Mouse (Mus musculus) heart, postnatal 25 days (tissue): ENCODE results near the gene Rtraf. TPM values are rescaled to one million over a fixed set of nuclear protein-coding genes. Genes with fewer than 3 reads are reported as not detected.
"Not testable (repeated sequence)": the region's sequence is repeated elsewhere in the genome, so short reads cannot be mapped to it uniquely, and the experiment has no call there.

Experiments
- DNase-seq: peaks from one replicate; pipeline ENCODE4 v3.0.0; 2022; ENCODE audit warnings: low spot score
- intact Hi-C: fragments of 180-260 bp; cut with DNase I; formaldehyde crosslinking; loops from one replicate; pipeline ENCODE4 v1.15.1; 2025
- total RNA-seq, 2 experiments: library from RNA; stranded (reverse); gene quantifications; 2 replicates each; pipeline ENCODE4 v1.2.3; 2021

Rtraf gene
- total RNA-seq: 10 to 100 TPM; 65.5 to 70.4 TPM

GRCm38 (mm10) chr14:19823321-19824142 is at the start of gene Rtraf:
Gene Rtraf, minus strand, starts transcription at chr14:19823824.
- intact Hi-C loops: no loop called here
- DNase-seq: peak; percentile 89

- DNase-seq: no peak
- intact Hi-C loops: no loop called here
Measured at GRCm38 (mm10) chr14:19867286-19867935, 43.8 kb upstream of the Rtraf start.

DNA sequence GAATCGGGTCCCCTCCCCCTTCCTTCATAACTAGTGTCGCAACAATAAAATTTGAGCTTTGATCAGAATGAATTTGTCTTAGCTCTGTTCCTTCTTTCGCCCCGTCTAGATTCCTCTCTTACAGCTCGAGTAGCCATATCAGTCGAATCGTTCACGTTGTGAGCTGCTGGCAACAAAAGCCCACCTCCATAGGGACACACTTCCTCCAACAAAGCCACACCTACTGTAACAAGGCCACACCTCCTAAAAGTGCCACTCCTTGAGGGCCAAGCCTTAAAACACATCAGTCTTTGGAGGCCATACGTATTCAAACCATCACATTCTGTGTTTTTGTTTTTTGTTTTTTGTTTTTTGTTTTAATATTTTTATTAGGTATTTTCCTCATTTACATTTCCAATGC is 41.5 kb upstream of the Rtraf start:
- DNase-seq, intact Hi-C loops: not testable (repeated sequence)

DNA sequence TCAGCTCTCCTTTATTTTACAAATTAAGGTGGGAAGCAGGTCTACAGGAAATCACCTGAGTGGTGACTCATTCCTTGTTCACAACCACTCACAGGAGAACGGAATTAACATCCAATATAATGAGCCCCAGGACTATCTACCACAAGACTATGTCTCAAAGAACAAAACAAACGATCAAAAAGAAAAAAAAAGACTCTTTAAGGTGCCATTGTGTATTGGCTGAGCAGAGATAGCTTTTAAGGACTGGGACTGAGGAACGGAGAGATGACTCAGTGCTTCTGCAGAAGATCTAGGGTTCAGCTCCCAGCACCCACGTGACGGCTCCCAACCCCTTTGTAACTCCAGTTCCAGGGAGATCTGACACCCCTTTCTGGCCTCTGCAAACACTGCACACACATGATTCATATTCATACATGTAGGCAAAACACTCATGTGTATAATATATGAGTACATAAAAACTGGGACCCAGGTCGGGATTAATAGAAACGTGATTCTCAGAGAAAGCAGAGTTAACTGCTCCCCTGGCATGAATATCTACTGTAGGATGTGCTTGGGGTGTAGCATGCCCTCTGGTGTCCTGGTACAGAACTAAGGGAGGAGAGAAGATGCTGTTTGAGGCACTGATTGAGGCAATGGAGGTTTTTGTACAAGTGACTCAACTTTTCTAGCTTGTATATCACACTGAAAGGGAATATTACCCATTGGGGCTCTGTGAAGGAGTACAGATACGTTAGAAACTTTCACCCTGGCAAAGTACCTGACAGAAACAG is 37.9 kb upstream of the Rtraf start:
- intact Hi-C loops: no loop called here
- DNase-seq: no peak

- intact Hi-C loops: no loop called here
- no peak for DNase-seq
Measured at GRCm38 (mm10) chr14:19860281-19860680, 36.7 kb upstream of the Rtraf start.

DNA sequence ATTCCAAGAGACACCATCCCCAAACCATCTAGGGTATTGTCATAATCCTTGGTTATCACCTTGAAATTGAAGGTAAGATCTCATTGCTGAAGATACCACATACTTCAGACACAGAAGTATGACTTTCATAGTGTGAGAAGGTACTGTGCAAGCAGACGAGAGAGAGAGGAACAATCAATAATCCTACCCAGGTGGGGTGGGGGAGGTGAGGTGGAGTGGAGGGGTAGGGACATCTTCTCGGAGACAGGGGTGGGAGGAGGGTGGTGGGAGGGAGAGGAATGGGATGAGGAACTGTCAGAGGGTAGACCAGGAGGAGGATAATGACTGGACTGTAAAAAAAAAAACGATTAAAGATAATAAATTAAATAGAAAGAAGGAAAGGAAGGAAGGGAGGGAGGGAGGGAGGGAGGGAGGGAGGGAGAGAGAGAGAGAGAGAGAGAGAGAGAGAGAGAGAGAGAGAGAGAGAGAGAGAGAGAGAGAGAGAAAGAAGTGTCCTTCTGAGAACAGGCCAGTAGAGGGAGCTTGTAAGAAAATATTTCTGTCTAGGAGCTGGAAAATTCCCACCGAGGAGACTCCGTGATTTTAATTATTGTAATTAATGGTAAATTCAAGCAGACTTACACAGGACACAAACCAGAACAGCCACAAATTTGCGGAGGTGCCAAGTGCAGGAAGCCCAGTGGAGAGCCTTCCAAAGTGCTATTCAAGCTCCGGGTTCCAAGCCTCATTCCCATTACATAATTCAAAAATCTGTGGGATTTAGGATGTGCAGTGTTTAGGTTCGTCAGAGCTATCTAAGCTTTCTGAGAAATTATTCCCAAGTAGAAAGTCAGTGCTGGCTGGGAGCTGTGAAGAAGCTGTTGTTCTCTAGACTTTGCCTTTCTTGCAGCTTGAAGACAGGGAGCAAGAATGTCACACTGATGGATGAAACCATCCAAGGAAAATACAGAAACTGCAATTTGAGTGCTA is 35.5 kb upstream of the Rtraf start:
- intact Hi-C loops: loop anchor here (2.0 to 5.0 kb wide), 2 partner anchors 118 to 208 kb away; partner anchors contain the start of gene Gng2
- DNase-seq: no peak

GRCm38 (mm10) chr14:19858279-19858678 is 34.7 kb upstream of the Rtraf start:
- intact Hi-C loops: loop anchor here (2.0 to 5.0 kb wide), 2 partner anchors 119 to 209 kb away; partner anchors contain the start of gene Gng2
- no peak for DNase-seq

DNA sequence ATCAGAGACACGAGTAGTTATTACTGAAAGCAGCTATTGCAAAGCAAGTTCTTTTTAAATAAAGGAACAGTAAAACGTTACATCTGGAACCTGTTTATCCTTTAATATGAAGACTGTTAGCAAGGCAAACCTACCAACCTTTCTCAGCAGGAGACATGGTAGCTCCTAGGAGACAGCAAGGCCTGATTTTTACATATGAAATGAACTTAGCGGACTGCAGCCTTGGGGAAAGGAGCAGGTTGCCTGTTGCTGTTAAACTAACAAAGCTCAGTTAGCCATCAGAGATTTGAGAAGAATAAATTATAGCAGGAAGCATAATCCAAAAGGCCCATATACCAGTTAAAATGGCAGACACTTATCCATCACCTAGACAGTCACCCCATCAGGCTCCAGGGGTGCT is 29.8 kb upstream of the Rtraf start:
- no peak for DNase-seq
- intact Hi-C loops: no loop called here

GRCm38 (mm10) chr14:19839600-19840332 is 16.1 kb upstream of the Rtraf start:
- intact Hi-C loops: loop anchor here (1.0 to 5.0 kb wide), 3 partner anchors 133 to 419 kb away; no protein-coding TSS in a partner anchor

GRCm38 (mm10) chr14:19836289-19836688 is 12.7 kb upstream of the Rtraf start:
- no peak for DNase-seq
- intact Hi-C loops: no loop called here

More at GRCm38 (mm10) chr14:19839600-19840332, 16.1 kb upstream of the Rtraf start:
- peak; percentile 2 for DNase-seq

- DNase-seq: no peak
- intact Hi-C loops: no loop called here
Measured at GRCm38 (mm10) chr14:19825481-19825880, 1.9 kb upstream of the Rtraf start.

GRCm38 (mm10) chr14:19821686-19822085 is 1.9 kb downstream of the Rtraf start:
- intact Hi-C loops: no loop called here

GRCm38 (mm10) chr14:19817949-19818348 is 5.7 kb downstream of the Rtraf start:
- intact Hi-C loops: loop anchor here (1.0 kb wide), 1 partner anchor 112 kb away; no protein-coding TSS in a partner anchor
- DNase-seq: peak; percentile 45

More at GRCm38 (mm10) chr14:19821686-19822085, 1.9 kb downstream of the Rtraf start:
- no peak for DNase-seq

DNA sequence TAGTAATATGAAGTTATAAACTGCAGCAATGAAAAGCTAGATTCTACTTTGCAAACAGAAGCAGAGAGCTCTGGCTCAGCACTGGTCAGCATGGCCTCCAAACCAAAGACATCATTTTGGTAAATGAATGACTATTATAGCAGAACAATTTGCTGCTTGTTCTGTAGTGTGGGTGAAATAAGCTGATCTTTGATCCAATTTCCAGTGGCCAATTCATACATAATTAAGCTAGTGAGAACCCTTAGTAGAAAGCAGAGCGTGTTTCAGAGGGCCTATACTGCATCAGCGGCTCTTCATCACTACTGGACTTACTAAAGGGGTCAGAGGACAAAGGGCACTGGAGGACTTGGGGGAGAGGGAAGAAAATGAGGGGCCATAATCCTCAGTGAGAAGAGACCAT is 10.6 kb downstream of the Rtraf start:
- no peak for DNase-seq
- intact Hi-C loops: no loop called here

- DNase-seq: no peak
- intact Hi-C loops: loop anchor here (5.0 kb wide), 1 partner anchor 58 kb away; the partner anchor contains the start of gene Nid2
Measured at GRCm38 (mm10) chr14:19809934-19810333, 13.7 kb downstream of the Rtraf start.

GRCm38 (mm10) chr14:19807858-19808257 is 15.8 kb downstream of the Rtraf start:
- intact Hi-C loops: loop anchor here (5.0 kb wide), 1 partner anchor 56 kb away; the partner anchor contains the start of gene Nid2

DNA sequence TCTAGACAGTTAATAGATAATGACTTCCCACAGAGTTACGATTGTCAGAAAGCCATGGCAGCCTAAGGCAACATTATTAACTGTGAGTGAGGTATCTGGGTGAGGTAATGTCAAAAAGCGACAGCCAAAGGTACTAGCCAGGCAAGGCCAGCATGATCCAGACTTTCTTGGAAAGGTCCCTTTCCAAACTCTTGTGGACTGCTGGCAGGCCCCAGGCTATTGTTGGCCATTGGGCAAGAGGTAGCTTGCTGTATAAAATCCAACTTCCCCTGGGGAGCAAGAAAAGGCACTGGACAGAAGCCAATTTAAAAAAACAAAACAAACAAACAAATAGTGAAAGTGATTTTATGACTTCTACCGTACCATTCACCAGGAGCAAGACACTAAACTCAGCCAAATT is 16.3 kb downstream of the Rtraf start:
- intact Hi-C loops: loop anchor here (5.0 kb wide), 1 partner anchor 55 kb away; the partner anchor contains the start of gene Nid2
- DNase-seq: peak; percentile 37

More at GRCm38 (mm10) chr14:19807858-19808257, 15.8 kb downstream of the Rtraf start:
- DNase-seq: no peak

- intact Hi-C loops: no loop called here
- no peak for DNase-seq
Measured at GRCm38 (mm10) chr14:19803623-19804022, 20.0 kb downstream of the Rtraf start.
